Mouse (Mus musculus): ENCODE data around the gene Sytl3. TPM values are rescaled to one million over a fixed set of nuclear protein-coding genes. Genes with fewer than 3 reads are reported as not detected.

The Sytl3 gene
- polyA plus RNA-seq, 1 experiment from 2014 or later, result 0.70 TPM

DNA sequence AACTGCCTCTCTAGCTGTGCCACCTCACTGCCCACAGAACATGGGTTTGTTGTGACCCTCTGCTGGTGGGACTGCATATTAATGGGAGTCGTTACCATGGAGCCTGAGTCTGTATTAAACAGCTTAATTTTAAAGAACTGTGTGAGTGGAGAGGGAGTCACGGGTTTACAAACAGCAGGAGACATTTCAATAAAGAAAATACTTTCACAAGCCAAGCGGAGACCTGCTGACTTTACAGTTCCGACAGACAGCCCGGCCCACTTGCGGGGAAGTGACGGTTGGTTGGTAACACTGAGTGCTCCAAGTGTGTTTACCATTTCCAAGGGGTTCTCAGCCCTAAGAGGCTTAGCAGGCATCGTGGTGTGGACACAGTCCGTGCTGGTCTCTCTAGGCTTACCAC is 87.1 kb downstream of the Sytl3 start:
- no peak overlapping the region for H3K9ac ChIP-seq (ENCODE audit: low read depth, low read length)
- no peak for ATAC-seq (ENCODE audit: low read depth)

DNA sequence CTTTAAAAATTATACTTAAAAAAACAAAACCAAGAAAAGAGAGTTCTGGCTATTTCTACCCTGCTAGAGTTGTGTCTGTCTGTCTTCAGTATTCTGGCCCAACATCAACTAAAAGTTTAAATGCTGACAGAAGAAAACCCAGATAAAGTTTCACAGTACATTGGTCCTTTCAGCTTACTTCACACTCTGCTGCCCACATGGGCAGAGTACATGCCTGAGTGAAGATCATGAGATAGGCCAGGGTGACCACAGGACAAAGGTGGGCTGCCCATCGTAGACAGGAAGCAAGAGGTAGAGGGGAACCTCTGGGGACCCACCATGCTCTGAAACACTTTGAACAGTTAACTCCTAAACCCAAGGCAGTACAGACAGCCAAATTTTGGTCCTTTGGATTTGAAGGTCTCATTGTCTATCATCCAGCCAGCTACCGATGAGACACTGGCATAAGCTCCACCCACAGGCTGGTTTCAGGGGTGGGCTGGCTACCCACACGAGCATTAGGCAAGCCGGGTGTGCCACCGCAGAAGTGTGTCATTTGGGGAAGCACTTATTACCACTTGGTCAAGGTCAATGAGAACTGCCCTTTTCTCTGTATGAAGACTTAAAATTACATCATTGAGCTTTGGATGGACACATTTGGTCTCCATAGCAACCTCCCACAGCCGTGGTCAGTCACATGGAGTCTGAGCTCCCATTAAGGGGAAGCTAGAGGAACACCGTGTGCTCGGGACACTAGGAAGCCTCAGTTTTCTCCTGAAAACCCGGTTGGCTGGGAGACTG is 87.7 kb downstream of the Sytl3 start:
- Histone ChIP-seq H3K4me3 (ENCODE audit: low read depth, low read length) (no peak overlapping the region), H3K4me2 (ENCODE audit: low read depth, low read length) (no peak overlapping the region), H3K9me3 (ENCODE audit: control insufficient read depth, low read length) (no peaks in the 10 kb centered on the region), H3K27ac (replicated peaks; ENCODE audit: low read depth, low read length) (peak overlapping the region; percentile 17; the same call in 1 of the 2 replicates), H3K4me1 (ENCODE audit: control insufficient read depth, insufficient read depth, low read length) (peaks cover 24% of the 10 kb centered on the region), H3K27me3 (replicated peaks; ENCODE audit: control insufficient read depth, insufficient read depth, low read length) (no peaks in the 10 kb centered on the region), H3K9ac (ENCODE audit: low read depth, low read length) (no peak overlapping the region), H3K36me3 (ENCODE audit: control insufficient read depth, insufficient read depth, low read length) (peaks cover 4% of the 10 kb centered on the region; the same call in 1 of the 2 replicates)
- no peak for DNase-seq (ENCODE audit: low spot score)
- no peak for ATAC-seq (ENCODE audit: low read depth)
- 67% methylated on average over 9 of the region's 9 CpGs for WGBS

More for the DNA sequence above, 87.1 kb downstream of the Sytl3 start:
- H3K27me3 ChIP-seq (replicated peaks; ENCODE audit: control insufficient read depth, insufficient read depth, low read length), result no peaks in the 10 kb centered on the region
- no peak overlapping the region for H3K4me3 ChIP-seq (ENCODE audit: low read depth, low read length)
- peaks cover 4% of the 10 kb centered on the region; the same call in 1 of the 2 replicates for H3K36me3 ChIP-seq (ENCODE audit: control insufficient read depth, insufficient read depth, low read length)
- no peaks in the 10 kb centered on the region for H3K9me3 ChIP-seq (ENCODE audit: control insufficient read depth, low read length)
- H3K4me2 ChIP-seq (ENCODE audit: low read depth, low read length), result no peak overlapping the region
- WGBS, result 57% methylated on average over 9 of the region's 9 CpGs
- peaks cover 18% of the 10 kb centered on the region for H3K4me1 ChIP-seq (ENCODE audit: control insufficient read depth, insufficient read depth, low read length)
- H3K27ac ChIP-seq (replicated peaks; ENCODE audit: low read depth, low read length), result peak overlapping the region; percentile 17; the same call in 1 of the 2 replicates
- DNase-seq (ENCODE audit: low spot score), result no peak

DNA sequence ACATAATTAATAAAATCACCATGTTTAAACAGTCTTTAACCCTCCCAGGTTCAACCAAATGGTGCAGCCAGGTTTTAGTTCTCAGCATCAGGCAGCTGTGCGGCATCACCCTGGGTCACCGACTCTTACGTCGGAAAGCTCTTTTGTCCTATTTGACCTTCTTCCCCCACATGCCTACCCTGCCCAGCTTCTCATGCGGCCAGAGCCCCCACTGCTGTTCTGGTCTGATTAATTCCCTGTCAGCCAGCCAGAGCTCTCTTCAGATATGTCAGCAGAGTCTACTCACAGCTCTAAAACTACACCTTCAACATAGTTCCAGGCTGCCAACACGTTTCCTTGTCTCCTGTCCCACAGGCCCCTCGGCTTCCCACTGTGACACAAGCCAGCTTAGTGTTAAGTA is 88.6 kb downstream of the Sytl3 start:
- no peak overlapping the region for H3K27ac ChIP-seq (replicated peaks; ENCODE audit: low read depth, low read length)
- ATAC-seq (ENCODE audit: low read depth) (no peak), DNase-seq (ENCODE audit: low spot score) (no peak)
- H3K4me2 ChIP-seq (ENCODE audit: low read depth, low read length), result no peak overlapping the region
- H3K9me3 ChIP-seq (ENCODE audit: control insufficient read depth, low read length), result no peaks in the 10 kb centered on the region
- H3K27me3 ChIP-seq (replicated peaks; ENCODE audit: control insufficient read depth, insufficient read depth, low read length), result no peaks in the 10 kb centered on the region
- H3K36me3 ChIP-seq (ENCODE audit: control insufficient read depth, insufficient read depth, low read length), result peaks cover 7% of the 10 kb centered on the region; the same call in 1 of the 2 replicates
- H3K9ac ChIP-seq (ENCODE audit: low read depth, low read length), result no peak overlapping the region
- H3K4me1 ChIP-seq (ENCODE audit: control insufficient read depth, insufficient read depth, low read length), result peaks cover 27% of the 10 kb centered on the region
- no peak overlapping the region for H3K4me3 ChIP-seq (ENCODE audit: low read depth, low read length)
- 59% methylated on average over 7 of the region's 7 CpGs for WGBS

DNA sequence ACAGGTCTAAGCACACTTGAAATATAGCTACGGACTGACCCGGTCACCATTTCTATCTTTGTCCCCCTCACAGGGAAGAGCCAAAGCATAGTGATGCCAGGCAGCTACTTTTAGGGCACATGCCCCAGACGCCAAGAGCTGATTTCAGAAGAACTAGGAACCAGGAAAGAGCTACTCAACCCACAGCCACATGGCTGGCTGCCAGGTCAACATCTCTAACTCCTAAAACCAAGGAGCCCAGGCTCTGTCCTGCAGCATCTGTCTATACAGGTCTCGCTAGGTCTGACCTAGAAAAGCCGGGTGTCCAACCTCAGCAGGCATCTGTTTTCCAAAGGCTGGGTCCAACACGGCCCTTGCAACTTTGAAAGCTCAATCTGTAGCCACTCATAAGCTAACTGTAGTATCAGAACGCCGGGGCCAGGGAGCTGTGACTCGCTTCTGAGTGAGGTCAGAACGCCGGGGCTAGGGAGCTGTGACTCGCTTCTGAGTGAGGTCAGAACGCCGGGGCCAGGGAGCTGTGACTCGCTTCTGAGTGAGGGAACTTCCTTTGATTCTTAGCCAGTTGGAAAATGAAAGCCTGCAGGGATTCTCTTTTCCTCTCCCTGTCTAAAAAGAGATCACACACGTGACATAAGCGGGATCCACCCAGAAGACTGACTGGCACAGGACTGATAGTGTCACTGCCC is 90.0 kb downstream of the Sytl3 start:
- Histone ChIP-seq H3K4me3 (ENCODE audit: low read depth, low read length) (no peak overlapping the region), H3K27me3 (replicated peaks; ENCODE audit: control insufficient read depth, insufficient read depth, low read length) (no peaks in the 10 kb centered on the region), H3K9me3 (ENCODE audit: control insufficient read depth, low read length) (no peaks in the 10 kb centered on the region), H3K27ac (replicated peaks; ENCODE audit: low read depth, low read length) (no peak overlapping the region), H3K36me3 (ENCODE audit: control insufficient read depth, insufficient read depth, low read length) (peaks cover 8% of the 10 kb centered on the region; the same call in 1 of the 2 replicates), H3K4me2 (ENCODE audit: low read depth, low read length) (no peak overlapping the region), H3K4me1 (ENCODE audit: control insufficient read depth, insufficient read depth, low read length) (peaks cover 27% of the 10 kb centered on the region), H3K9ac (ENCODE audit: low read depth, low read length) (no peak overlapping the region)
- no peak for ATAC-seq (ENCODE audit: low read depth)
- DNase-seq (ENCODE audit: low spot score), result no peak
- WGBS, result 78% methylated on average over 17 of the region's 17 CpGs

DNA sequence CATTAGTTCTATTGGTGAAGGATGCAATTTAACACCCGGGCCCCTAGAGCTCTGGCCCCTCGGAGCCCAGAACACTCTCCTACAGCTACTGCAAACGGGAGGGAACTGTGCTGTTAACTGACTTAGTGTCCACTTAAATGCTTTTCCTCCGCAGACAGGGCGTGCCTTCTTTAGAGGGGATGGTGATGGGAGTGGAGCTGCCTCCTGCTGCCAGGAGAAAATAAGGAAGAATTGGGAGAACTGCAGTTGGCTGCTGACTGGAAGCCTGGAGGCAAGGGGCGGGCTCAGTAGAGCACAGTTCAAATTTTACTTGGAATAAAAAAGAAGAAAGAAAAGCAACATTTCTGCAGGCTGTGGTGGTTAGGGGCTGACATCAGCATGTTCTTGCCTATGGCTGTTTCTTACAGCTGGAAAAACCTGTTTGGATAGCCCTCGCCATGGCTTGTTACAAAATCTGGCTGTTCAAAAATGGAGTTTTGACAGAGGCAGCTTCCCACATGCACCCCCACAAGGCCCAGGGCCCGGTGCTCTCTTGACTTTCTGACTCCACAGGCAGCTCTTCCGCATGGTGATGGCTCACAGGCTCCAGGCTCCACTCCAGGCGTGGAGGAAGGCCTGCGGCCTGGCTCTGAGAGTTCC is 92.4 kb downstream of the Sytl3 start:
- Histone ChIP-seq H3K4me1 (ENCODE audit: control insufficient read depth, insufficient read depth, low read length) (peaks cover 18% of the 10 kb centered on the region), H3K9ac (ENCODE audit: low read depth, low read length) (peak overlapping the region; percentile 42; the same call in 1 of the 2 replicates), H3K4me3 (ENCODE audit: low read depth, low read length) (no peak overlapping the region), H3K4me2 (ENCODE audit: low read depth, low read length) (no peak overlapping the region), H3K36me3 (ENCODE audit: control insufficient read depth, insufficient read depth, low read length) (peaks cover 11% of the 10 kb centered on the region; the same call in 1 of the 2 replicates), H3K9me3 (ENCODE audit: control insufficient read depth, low read length) (no peaks in the 10 kb centered on the region), H3K27me3 (replicated peaks; ENCODE audit: control insufficient read depth, insufficient read depth, low read length) (no peaks in the 10 kb centered on the region), H3K27ac (replicated peaks; ENCODE audit: low read depth, low read length) (peak overlapping the region; percentile 71)
- 52% methylated on average over 11 of the region's 11 CpGs for WGBS
- peak; percentile 84 for DNase-seq (ENCODE audit: low spot score)
- ATAC-seq (ENCODE audit: low read depth), result peak; percentile 70

DNA sequence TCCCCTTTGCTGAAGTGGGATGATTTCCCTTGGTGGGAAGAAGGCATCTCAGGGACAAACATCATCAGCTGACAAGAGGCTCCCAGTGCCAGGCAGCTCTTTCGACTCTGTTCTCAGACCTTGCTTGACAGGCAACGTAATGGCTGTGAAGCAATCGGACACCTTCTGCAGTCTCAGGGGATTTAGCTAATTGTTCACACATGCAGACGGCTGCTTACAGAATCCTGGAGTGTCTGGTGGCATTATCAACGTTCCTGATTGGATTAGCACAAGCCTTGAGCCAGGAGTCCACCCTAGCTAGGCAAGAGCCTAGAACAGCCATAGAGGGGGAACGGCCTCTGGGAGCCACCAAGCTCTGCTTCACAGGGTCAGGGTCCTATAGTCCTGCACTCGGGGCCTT is 93.5 kb downstream of the Sytl3 start:
- no peaks in the 10 kb centered on the region for H3K27me3 ChIP-seq (replicated peaks; ENCODE audit: control insufficient read depth, insufficient read depth, low read length)
- peaks cover 11% of the 10 kb centered on the region; the same call in 1 of the 2 replicates for H3K36me3 ChIP-seq (ENCODE audit: control insufficient read depth, insufficient read depth, low read length)
- peak; percentile 68 for ATAC-seq (ENCODE audit: low read depth)
- peak overlapping the region; percentile 71 for H3K27ac ChIP-seq (replicated peaks; ENCODE audit: low read depth, low read length)
- no peak overlapping the region for H3K4me2 ChIP-seq (ENCODE audit: low read depth, low read length)
- DNase-seq (ENCODE audit: low spot score), result peak; percentile 82
- no peak overlapping the region for H3K4me3 ChIP-seq (ENCODE audit: low read depth, low read length)
- H3K9ac ChIP-seq (ENCODE audit: low read depth, low read length), result no peak overlapping the region; the same call in 1 of the 2 replicates
- H3K9me3 ChIP-seq (ENCODE audit: control insufficient read depth, low read length), result no peaks in the 10 kb centered on the region
- peaks cover 17% of the 10 kb centered on the region for H3K4me1 ChIP-seq (ENCODE audit: control insufficient read depth, insufficient read depth, low read length)
- 17% methylated on average over 7 of the region's 7 CpGs for WGBS

DNA sequence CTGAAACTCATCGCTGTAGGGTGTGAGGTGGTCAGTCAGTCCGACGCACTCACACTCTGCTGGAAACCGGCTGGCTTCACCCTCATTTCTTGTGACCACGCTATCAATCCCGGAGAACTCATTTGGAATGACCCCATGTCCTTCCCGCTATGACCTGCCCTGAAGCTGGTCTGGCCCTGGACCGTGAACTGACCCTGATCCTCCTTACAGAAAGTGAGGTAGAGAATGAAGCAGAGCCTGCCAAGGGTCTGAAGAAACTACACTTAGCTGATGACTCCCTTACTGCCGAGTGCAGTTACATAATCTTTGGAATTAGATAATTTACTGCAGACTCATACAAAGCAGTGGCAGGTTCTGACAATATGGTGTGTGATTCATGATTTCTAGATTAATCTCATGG is 96.3 kb downstream of the Sytl3 start:
- H3K27ac ChIP-seq (replicated peaks; ENCODE audit: low read depth, low read length), result no peak overlapping the region
- no peaks in the 10 kb centered on the region for H3K27me3 ChIP-seq (replicated peaks; ENCODE audit: control insufficient read depth, insufficient read depth, low read length)
- no peaks in the 10 kb centered on the region for H3K9me3 ChIP-seq (ENCODE audit: control insufficient read depth, low read length)
- H3K9ac ChIP-seq (ENCODE audit: low read depth, low read length), result no peak overlapping the region
- WGBS, result 81% methylated on average over 9 of the region's 9 CpGs
- ATAC-seq (ENCODE audit: low read depth) (no peak), DNase-seq (ENCODE audit: low spot score) (no peak)
- H3K4me2 ChIP-seq (ENCODE audit: low read depth, low read length), result no peak overlapping the region
- no peak overlapping the region for H3K4me3 ChIP-seq (ENCODE audit: low read depth, low read length)
- H3K36me3 ChIP-seq (ENCODE audit: control insufficient read depth, insufficient read depth, low read length), result peaks cover 11% of the 10 kb centered on the region; the same call in 1 of the 2 replicates
- peaks cover 17% of the 10 kb centered on the region for H3K4me1 ChIP-seq (ENCODE audit: control insufficient read depth, insufficient read depth, low read length)

DNA sequence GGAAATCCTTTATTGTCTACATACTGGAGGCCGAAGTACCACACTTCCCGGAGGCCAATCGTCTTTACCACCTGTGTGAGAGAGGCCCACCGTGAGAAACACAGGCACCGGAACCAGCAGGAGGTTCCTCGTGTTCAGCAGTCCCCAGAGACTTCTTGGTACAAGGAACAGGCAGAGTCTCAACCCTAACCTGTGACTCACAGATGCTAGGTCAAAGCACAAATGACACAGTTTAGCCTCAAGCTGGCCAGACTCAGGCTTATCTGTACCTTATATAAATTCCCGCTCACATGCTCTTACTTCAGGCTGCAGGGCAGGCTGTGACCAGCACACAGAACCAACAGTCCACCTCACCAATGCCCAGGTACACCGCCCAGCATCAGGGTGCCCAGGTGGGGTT is 97.0 kb downstream of the Sytl3 start:
- Histone ChIP-seq H3K4me3 (ENCODE audit: low read depth, low read length) (no peak overlapping the region), H3K4me1 (ENCODE audit: control insufficient read depth, insufficient read depth, low read length) (peaks cover 17% of the 10 kb centered on the region), H3K36me3 (ENCODE audit: control insufficient read depth, insufficient read depth, low read length) (peaks cover 7% of the 10 kb centered on the region; the same call in 1 of the 2 replicates), H3K27ac (replicated peaks; ENCODE audit: low read depth, low read length) (no peak overlapping the region), H3K9ac (ENCODE audit: low read depth, low read length) (no peak overlapping the region), H3K9me3 (ENCODE audit: control insufficient read depth, low read length) (no peaks in the 10 kb centered on the region), H3K27me3 (replicated peaks; ENCODE audit: control insufficient read depth, insufficient read depth, low read length) (no peaks in the 10 kb centered on the region), H3K4me2 (ENCODE audit: low read depth, low read length) (no peak overlapping the region)
- ATAC-seq (ENCODE audit: low read depth) (no peak), DNase-seq (ENCODE audit: low spot score) (no peak)
- 81% methylated on average over 8 of the region's 8 CpGs for WGBS
